Mouse (Mus musculus) embryonic stem cell, embryonic (primary cell): Measurements from ENCODE around the gene P3h4.

Experiments used
- CTCF ChIA-PET, 4 experiments: fragments of 300-600 bp in 2 of 4; fragments of 350-600 bp in 2 of 4; sonication (Branson Sonifier 250); formaldehyde crosslinking; loops; one replicate each; lab custom pipeline; 2022; ENCODE audit warnings: inconsistent platforms in 2 of 4; lab: Charles Lee
- POLR2A ChIA-PET, 4 experiments: fragments of 300-600 bp in 2 of 4; fragments of 350-600 bp in 2 of 4; sonication (Branson Sonifier 250); formaldehyde crosslinking; loops; one replicate each; lab custom pipeline; 2022; ENCODE audit warnings: antibody characterized with exemption in 4 of 4, inconsistent platforms in 1 of 4; lab: Charles Lee

The P3h4 gene

DNA sequence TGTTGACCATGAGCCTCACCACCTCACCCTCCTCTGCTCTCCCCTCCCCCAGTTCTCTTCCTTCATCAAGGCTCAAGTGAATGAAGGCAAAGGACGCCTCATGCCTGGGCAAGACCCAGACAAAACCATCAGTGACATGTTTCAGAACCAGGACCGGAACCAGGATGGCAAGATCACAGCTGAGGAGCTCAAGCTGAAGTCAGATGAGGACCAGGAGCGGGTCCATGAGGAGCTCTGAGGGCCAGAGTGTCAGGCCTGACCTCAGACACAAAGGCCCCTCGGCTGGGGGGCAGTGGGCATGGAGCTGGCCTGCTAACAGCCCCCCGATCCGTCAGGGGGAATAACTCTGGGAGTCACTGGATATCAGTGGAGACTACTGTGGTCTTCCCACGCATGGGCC, 9.2 kb upstream of the P3h4 start:
- ChIA-PET CTCF (interaction anchor here in 3 of 4 experiments (0.5 to 1.6 kb wide), 8 partner anchors 15 to 271 kb away, joined by 3 to 4 read pairs (median 3); partner anchors contain the start of gene Klhl11 (in 2 of the 3)), POLR2A (interaction anchor here in 3 of 4 experiments (1.0 to 4.9 kb wide), 13 partner anchors 10 to 104 kb away, joined by 3 to 20 read pairs (median 4); partner anchors contain the start of genes Eif1 (in 2 of the 3), Jup (in 2 of the 3), Acly (in 1 of the 3) and Klhl10 (in 1 of the 3))

GRCm38 (mm10) chr11:100421537-100421936, 6.9 kb upstream of the P3h4 start:
- POLR2A ChIA-PET = interaction anchor here in 3 of 4 experiments (0.8 to 4.9 kb wide), 15 partner anchors 8 to 106 kb away, joined by 3 to 20 read pairs (median 5); partner anchors contain the start of genes Eif1 (in 2 of the 3), Jup (in 2 of the 3), Acly (in 1 of the 3) and Klhl11 (in 1 of the 3)
- CTCF ChIA-PET = interaction anchor here in 3 of 4 experiments (1.0 to 1.4 kb wide), 3 partner anchors 13 to 225 kb away, joined by 3 to 4 read pairs (median 3); no protein-coding TSS in a partner anchor

GRCm38 (mm10) chr11:100414914-100415822, 532 bp upstream of the P3h4 start, which contains the start of gene Fkbp10:
Gene Fkbp10 (plus strand): TSS chr11:100415697.
- ChIA-PET POLR2A (interaction anchor here (0.6 to 6.7 kb wide), 39 partner anchors 12 to 681 kb away, joined by 3 to 81 read pairs (median 4); partner anchors contain the start of genes Eif1 (in 3 of the 4), Jup (in 3 of the 4), Klhl11 (in 2 of the 4) and Acly (in 1 of the 4)), CTCF (interaction anchor here (0.6 to 2.1 kb wide), 25 partner anchors 9 to 1027 kb away, joined by 3 to 12 read pairs (median 4); partner anchors contain the start of genes Jup (in 3 of the 4), Dnajc7 (in 1 of the 4), Klhl11 (in 1 of the 4) and Rpl27 (in 1 of the 4))

GRCm38 (mm10) chr11:100413541-100413940, 1.1 kb downstream of the P3h4 start:
- CTCF ChIA-PET = interaction anchor here in 2 of 4 experiments (0.7 to 2.1 kb wide), 13 partner anchors 12 to 175 kb away, joined by 3 to 10 read pairs (median 4); partner anchors contain the start of gene Jup (in 2 of the 2)
- POLR2A ChIA-PET = interaction anchor here (0.6 to 6.7 kb wide), 32 partner anchors 10 to 1683 kb away, joined by 3 to 81 read pairs (median 6); partner anchors contain the start of genes Jup (in 3 of the 4), Acly (in 2 of the 4), Eif1 (in 2 of the 4) and Klhl11 (in 2 of the 4)

DNA sequence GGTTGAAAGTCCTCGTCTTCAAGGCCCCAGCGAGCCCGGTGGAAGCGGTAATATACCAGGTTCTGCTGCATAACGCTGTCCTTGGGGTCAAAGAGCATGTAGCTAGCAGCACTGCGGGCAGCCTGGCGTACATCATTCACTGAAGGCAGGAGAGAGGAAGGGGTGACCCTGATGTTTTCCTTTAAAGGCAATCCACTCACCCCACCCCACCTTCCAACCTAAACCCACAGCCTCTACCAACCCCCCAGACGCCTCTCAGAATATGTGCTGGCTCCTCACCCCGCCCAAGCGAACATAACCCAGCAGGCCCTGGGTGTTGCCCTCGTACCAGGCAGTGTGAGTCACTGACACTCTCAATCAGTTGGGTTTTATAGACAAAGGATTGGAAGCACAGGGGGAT, 2.9 kb downstream of the P3h4 start:
- CTCF ChIA-PET = interaction anchor here in 1 of 4 experiments (0.6 kb wide), 1 partner anchor 14 kb away, joined by 3 read pairs; the partner anchor contains the start of gene Jup
- POLR2A ChIA-PET = interaction anchor here (0.7 to 6.7 kb wide), 8 partner anchors 14 to 91 kb away, joined by 3 to 81 read pairs (median 5); partner anchors contain the start of genes Eif1 (in 1 of the 4) and Jup (in 1 of the 4)

DNA sequence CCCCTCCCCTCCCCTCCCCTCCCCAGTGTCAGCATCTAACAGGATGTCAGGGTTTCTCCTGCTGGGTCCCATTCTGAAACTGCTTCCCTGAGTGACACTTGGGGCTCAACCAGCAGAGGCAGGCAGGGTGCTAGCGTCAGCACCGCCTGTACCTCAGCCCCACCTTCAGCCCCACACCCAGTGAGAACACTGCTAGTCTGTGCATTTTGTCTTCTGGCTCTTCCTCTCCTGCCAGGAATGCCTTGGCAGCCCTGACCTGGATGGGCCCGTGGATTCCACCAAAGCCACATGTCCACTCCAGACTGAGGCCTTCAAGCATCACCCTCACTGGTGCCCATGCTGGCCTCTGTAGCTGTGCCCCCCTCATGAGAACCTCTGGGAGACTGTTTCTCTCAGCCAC, 5.0 kb downstream of the P3h4 start:
- ChIA-PET POLR2A (interaction anchor here in 1 of 4 experiments (1.4 to 5.1 kb wide), 3 partner anchors 8 to 13 kb away, joined by 4 to 48 read pairs (median 4); partner anchors contain the start of gene Jup), CTCF (interaction anchor here in 2 of 4 experiments (0.6 to 2.9 kb wide), 3 partner anchors 9 to 16 kb away, joined by 3 to 18 read pairs (median 4); partner anchors contain the start of gene Jup (in 1 of the 2))

DNA sequence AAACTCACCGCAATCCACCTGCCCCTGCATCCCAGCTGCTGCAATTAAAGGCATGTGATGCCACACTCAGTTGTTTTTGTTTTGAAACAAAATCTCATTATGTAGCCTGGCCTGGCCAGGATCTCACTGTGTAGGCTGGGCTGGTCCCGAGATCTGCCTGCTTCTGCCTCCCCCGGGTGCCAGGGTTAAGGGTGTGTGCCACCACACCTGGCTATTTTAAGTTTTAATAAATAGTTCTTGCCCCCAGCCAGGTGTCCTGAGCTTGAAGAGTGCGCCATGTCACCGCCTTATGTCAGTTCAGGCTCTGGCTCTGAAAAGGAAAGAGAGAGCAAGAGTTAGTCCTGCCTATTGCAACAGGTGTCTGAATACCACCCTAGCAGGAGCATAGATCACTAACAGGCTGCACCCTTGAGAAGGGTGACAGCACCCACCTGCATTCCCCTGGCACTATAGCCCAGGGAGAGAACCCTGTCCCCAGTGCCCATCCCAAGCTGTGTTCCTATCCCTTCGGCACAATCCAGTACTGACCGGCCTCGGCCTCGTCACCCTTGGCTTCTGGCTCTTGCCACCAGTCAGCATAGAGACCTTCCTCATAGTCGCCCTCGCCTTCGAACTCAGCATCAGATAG, 5.7 kb downstream of the P3h4 start:
- CTCF ChIA-PET = interaction anchor here (0.6 to 2.9 kb wide), 33 partner anchors 8 to 546 kb away, joined by 3 to 29 read pairs (median 5); partner anchors contain the start of genes Jup (in 2 of the 4) and Klhl11 (in 1 of the 4)
- POLR2A ChIA-PET = interaction anchor here (0.9 to 5.1 kb wide), 29 partner anchors 9 to 119 kb away, joined by 3 to 48 read pairs (median 6); partner anchors contain the start of genes Jup (in 3 of the 4), Eif1 (in 2 of the 4), Acly (in 1 of the 4) and Hap1 (in 1 of the 4)

- ChIA-PET CTCF (interaction anchor here (0.6 to 2.9 kb wide), 57 partner anchors 8 to 547 kb away, joined by 3 to 29 read pairs (median 4); partner anchors contain the start of genes Jup (in 2 of the 4), Acly (in 1 of the 4), Kat2a (in 1 of the 4) and Klhl10 (in 1 of the 4)), POLR2A (interaction anchor here (0.7 to 5.1 kb wide), 46 partner anchors 8 to 119 kb away, joined by 3 to 48 read pairs (median 5); partner anchors contain the start of genes Jup (in 4 of the 4), Acly (in 2 of the 4), Eif1 (in 2 of the 4) and Hap1 (in 2 of the 4))
These were observed 6.4 kb downstream of the P3h4 start for GRCm38 (mm10) chr11:100408076-100408834.

DNA sequence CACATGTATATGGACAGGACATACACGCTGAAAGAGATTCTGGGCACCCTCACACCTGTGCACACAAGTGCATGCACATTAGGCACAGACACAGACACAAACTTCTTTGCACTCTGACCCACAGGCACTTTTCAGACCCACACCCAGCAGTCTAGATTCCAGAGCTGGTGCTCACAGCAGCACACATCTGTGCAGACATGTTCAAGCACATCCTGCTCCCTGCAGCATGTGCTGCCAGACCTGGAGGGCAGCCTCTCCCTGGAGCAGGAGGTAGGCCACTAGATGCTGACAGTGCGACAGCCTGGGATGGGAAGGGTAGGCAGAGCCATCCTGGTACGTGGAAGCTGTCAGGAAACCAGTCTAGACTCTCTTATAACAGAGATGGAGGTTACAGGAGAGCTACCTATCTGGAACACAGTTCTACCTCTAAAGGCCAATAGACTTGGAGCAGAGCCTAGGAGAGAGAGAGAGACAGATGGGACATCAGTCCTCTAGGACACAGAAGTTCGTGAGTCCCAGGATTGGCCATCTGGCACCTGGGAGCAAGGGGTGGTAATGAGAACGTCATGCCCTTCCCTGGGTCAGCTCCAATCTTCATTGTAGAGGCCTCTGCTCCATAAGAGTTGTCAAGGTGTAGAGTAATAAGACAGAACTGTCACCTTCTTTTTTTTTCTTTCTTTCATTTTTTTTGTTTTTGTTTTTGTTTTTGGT, 7.5 kb downstream of the P3h4 start:
- ChIA-PET POLR2A (interaction anchor here (0.8 to 5.1 kb wide), 19 partner anchors 10 to 120 kb away, joined by 3 to 48 read pairs (median 7); partner anchors contain the start of genes Jup (in 3 of the 4), Hap1 (in 2 of the 4), Acly (in 1 of the 4) and Eif1 (in 1 of the 4)), CTCF (interaction anchor here in 3 of 4 experiments (0.8 to 2.9 kb wide), 13 partner anchors 10 to 305 kb away, joined by 3 to 29 read pairs (median 5); partner anchors contain the start of genes Jup (in 1 of the 3) and Kat2a (in 1 of the 3))

DNA sequence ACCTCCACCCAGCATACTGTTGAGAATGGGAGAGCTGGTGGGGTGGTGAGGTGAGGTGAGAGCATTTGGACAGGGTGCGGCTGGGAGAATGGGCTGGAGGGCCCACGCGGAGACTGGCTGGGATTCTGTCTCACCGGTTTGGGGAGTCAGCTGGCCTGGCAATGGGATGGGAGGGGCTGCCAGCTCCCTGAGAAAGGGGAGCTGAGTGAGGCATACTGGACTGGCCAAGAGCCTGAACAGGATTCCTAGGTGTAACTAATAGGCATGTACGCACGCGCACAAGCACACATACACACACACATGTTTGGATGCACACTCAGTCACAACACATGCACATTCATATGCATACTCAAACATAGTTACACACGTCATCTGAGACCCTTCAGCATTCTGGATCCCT, 8.4 kb downstream of the P3h4 start:
- CTCF ChIA-PET = interaction anchor here in 1 of 4 experiments (0.7 to 1.5 kb wide), 2 partner anchors 8 to 11 kb away, joined by 3 read pairs; partner anchors contain the start of gene P3h4
- POLR2A ChIA-PET = interaction anchor here in 3 of 4 experiments (0.5 to 5.1 kb wide), 11 partner anchors 9 to 86 kb away, joined by 3 to 48 read pairs (median 4); partner anchors contain the start of gene Jup (in 3 of the 3)

- ChIA-PET CTCF (interaction anchor here in 1 of 4 experiments (1.3 kb wide), 1 partner anchor 10 kb away, joined by 3 read pairs; no protein-coding TSS in a partner anchor), POLR2A (interaction anchor here in 2 of 4 experiments (0.7 to 2.5 kb wide), 3 partner anchors 14 to 82 kb away, joined by 3 to 6 read pairs (median 4); no protein-coding TSS in a partner anchor)
These were observed 10.1 kb downstream of the P3h4 start for GRCm38 (mm10) chr11:100404456-100405074.

GRCm38 (mm10) chr11:100403445-100404134, 11.0 kb downstream of the P3h4 start:
- POLR2A ChIA-PET = interaction anchor here in 2 of 4 experiments (0.5 to 2.5 kb wide), 5 partner anchors 12 to 102 kb away, joined by 3 to 6 read pairs (median 3); partner anchors contain the start of gene Fkbp10 (in 1 of the 2)
- CTCF ChIA-PET = interaction anchor here in 1 of 4 experiments (1.3 kb wide), 1 partner anchor 9 kb away, joined by 3 read pairs; no protein-coding TSS in a partner anchor

DNA sequence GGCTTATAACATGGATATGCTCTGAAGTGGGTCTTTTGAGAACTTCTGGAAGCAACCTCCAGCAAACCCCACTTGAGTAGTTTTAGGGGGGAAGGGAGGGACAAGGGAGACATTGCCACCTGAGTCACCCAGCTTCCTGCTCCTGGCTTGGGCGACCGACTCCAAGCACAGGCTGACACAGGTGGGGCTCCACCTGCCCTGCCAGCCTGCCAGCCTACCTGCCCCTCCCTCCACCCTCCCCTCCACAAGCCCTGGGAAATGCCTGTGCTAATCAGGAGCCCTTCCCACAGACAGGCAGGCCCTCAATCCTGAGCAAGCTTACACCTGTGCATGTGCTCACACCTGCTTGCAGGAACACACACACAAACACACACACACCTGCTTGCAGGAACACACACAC, 12.0 kb downstream of the P3h4 start:
- CTCF ChIA-PET = interaction anchor here in 2 of 4 experiments (1.0 to 1.1 kb wide), 2 partner anchors 9 to 11 kb away, joined by 3 read pairs; no protein-coding TSS in a partner anchor
- POLR2A ChIA-PET = interaction anchor here in 2 of 4 experiments (0.9 to 3.6 kb wide), 9 partner anchors 8 to 216 kb away, joined by 3 to 15 read pairs (median 4); partner anchors contain the start of genes Acly (in 1 of the 2) and Eif1 (in 1 of the 2)
